Mouse (Mus musculus) CD4-positive, CD25-positive, alpha-beta regulatory T cell, adult 2 months (primary cell): ENCODE data around the gene Grid1.

Experiments
- DNase-seq: peaks from one replicate; pipeline ENCODE4 v3.0.0-alpha.2; 2012; ENCODE audit warnings: low read depth, low spot score

Grid1 gene

GRCm38 (mm10) chr14:35393591-35393990, 573.7 kb downstream of the Grid1 start:
- DNase-seq: no peak

- no peak for DNase-seq
Measured at GRCm38 (mm10) chr14:35404249-35404908, 584.5 kb downstream of the Grid1 start.

- no peak for DNase-seq
Measured at GRCm38 (mm10) chr14:35430259-35430658, 610.4 kb downstream of the Grid1 start.

- DNase-seq: no peak
Measured at GRCm38 (mm10) chr14:35453702-35454101, 633.8 kb downstream of the Grid1 start.

- no peak for DNase-seq
Measured at GRCm38 (mm10) chr14:35468254-35468653, 648.3 kb downstream of the Grid1 start.

GRCm38 (mm10) chr14:35486017-35486416, 666.1 kb downstream of the Grid1 start:
- no peak for DNase-seq

GRCm38 (mm10) chr14:35502324-35502723, 682.4 kb downstream of the Grid1 start:
- no peak for DNase-seq

GRCm38 (mm10) chr14:35519402-35519801, 699.5 kb downstream of the Grid1 start:
- no peak for DNase-seq

GRCm38 (mm10) chr14:35538835-35539234, 718.9 kb downstream of the Grid1 start:
- no peak for DNase-seq

GRCm38 (mm10) chr14:35541254-35541991, 721.5 kb downstream of the Grid1 start:
- no peak for DNase-seq

GRCm38 (mm10) chr14:35541992-35542380, 722.1 kb downstream of the Grid1 start:
- DNase-seq: no peak

GRCm38 (mm10) chr14:35554288-35554687, 734.4 kb downstream of the Grid1 start:
- DNase-seq: no peak

- no peak for DNase-seq
Measured at GRCm38 (mm10) chr14:35561244-35561893, 741.5 kb downstream of the Grid1 start.

- DNase-seq: no peak
Measured at GRCm38 (mm10) chr14:35572991-35573502, 753.1 kb downstream of the Grid1 start.

- no peak for DNase-seq
Measured at GRCm38 (mm10) chr14:35574489-35574888, 754.6 kb downstream of the Grid1 start.

GRCm38 (mm10) chr14:35575285-35575684, 755.4 kb downstream of the Grid1 start:
- DNase-seq: no peak

- DNase-seq: no peak
Measured at GRCm38 (mm10) chr14:35625749-35626148, 805.8 kb downstream of the Grid1 start.
